Mouse (Mus musculus) liver, embryonic 14.5 days (tissue): ENCODE data around the gene Mef2c. TPM values are rescaled to one million over a fixed set of nuclear protein-coding genes. Genes with fewer than 3 reads are reported as not detected.

Source experiments
- ATAC-seq: fragments of 200-750 bp; cut with Nextera tagmentation; 2 replicates; pipeline ENCODE4 v1.8.0; 2017; ENCODE audit warnings: moderate number of reproducible peaks, mild to moderate bottlenecking, moderate library complexity; ENCODE audit not compliant: insufficient read depth
- DNase-seq, 3 experiments: peaks; one replicate each; pipeline ENCODE4 v3.0.0-alpha.2; 2012 to 2013; ENCODE audit warnings: low read depth in 3 of 3, low spot score in 3 of 3
- H3K27ac ChIP-seq: fragments of 300-500 bp; sonication (generic); 2 replicates; pipeline ENCODE4 v1.5.1; 2014; ENCODE audit warnings: moderate library complexity, mild to moderate bottlenecking, control low read depth, inconsistent platforms
- H3K27me3 ChIP-seq: fragments of 300-500 bp; sonication (generic); 2 replicates; pipeline ENCODE4 v1.6.1; 2014; ENCODE audit warnings: mild to moderate bottlenecking, low read length, moderate library complexity; ENCODE audit not compliant: control insufficient read depth, insufficient read depth
- H3K36me3 ChIP-seq: fragments of 300-500 bp; sonication (generic); replicated peaks from 2 replicates; pipeline ENCODE4 v1.6.1; 2014; ENCODE audit warnings: low read depth; ENCODE audit not compliant: control insufficient read depth, insufficient read depth
- H3K4me1 ChIP-seq, 2 experiments: fragments of 200-500 bp in 1 of 2; fragments of 300-500 bp in 1 of 2; sonication (generic) in 1 of 2; replicated peaks; 2 replicates each; pipeline ENCODE4 v1.6.1; 2012 to 2014; ENCODE audit warnings: antibody characterized with exemption in 1 of 2, inconsistent platforms in 1 of 2, low read length in 1 of 2; ENCODE audit not compliant: control insufficient read depth in 2 of 2, insufficient read depth in 2 of 2
- H3K4me2 ChIP-seq: fragments of 300-500 bp; sonication (generic); 2 replicates; pipeline ENCODE4 v1.6.1; 2014; ENCODE audit warnings: low read depth, mild to moderate bottlenecking, control low read depth, moderate library complexity
- H3K4me3 ChIP-seq, 2 experiments: fragments of 200-500 bp in 1 of 2; fragments of 300-500 bp in 1 of 2; sonication (generic) in 1 of 2; 2 replicates each; pipeline ENCODE4 v1.5.1; 2012 to 2014; ENCODE audit warnings: low read depth in 2 of 2, low read length in 2 of 2, mild to moderate bottlenecking in 2 of 2, control low read depth in 1 of 2, inconsistent platforms in 1 of 2, moderate library complexity in 1 of 2; ENCODE audit not compliant: insufficient read depth in 1 of 2
- H3K9ac ChIP-seq: fragments of 300-500 bp; sonication (generic); replicated peaks from 2 replicates; pipeline ENCODE4 v1.6.1; 2014; ENCODE audit warnings: mild to moderate bottlenecking, control low read depth, moderate library complexity
- H3K9me3 ChIP-seq: fragments of 300-500 bp; sonication (generic); 2 replicates; pipeline ENCODE4 v1.6.1; 2016; ENCODE audit warnings: low read length, mixed read lengths; ENCODE audit not compliant: control insufficient read depth
- CTCF ChIP-seq: IDR thresholded peaks from 2 replicates; pipeline ENCODE4 v1.5.1; 2016; ENCODE audit warnings: antibody characterized with exemption, low read depth, control low read depth
- EP300 ChIP-seq: IDR thresholded peaks from 2 replicates; pipeline ENCODE4 v1.6.1; 2016; ENCODE audit warnings: antibody characterized with exemption, low read depth
- whole genome bisulfite sequencing: fragments of 180-500 bp; shearing (Covaris S2); extraction: QIAGEN DNeasy Blood & Tissue Kit; methylation state at CpG from one replicate; pipeline ENCODE4 v1.1.7; 2014; ENCODE audit not compliant: insufficient replicate concordance; 5-methylcytosine and 5-hydroxymethylcytosine counted together
- polyA plus RNA-seq, 2 experiments: library from polyadenylated mRNA; depleted of rRNA in 1 of 2; stranded (reverse) in 1 of 2; unstranded in 1 of 2; fragments of >200 nt; fragmentation: Nextera tagmentation in 1 of 2; extraction: Ambion mirVana in 1 of 2; gene quantifications; 2 replicates each; pipeline versions ENCODE4 v1.2.1 to v1.2.3; 2012 to 2014

Mef2c gene
- polyA plus RNA-seq, 2 experiments, result 3.2 to 8.7 TPM

- TF ChIP-seq CTCF (no peak), EP300 (no peak)
- ATAC-seq (no peak), DNase-seq (no peak)
- WGBS, result 54% methylated on average over 3 of the region's 3 CpGs
- Histone ChIP-seq H3K4me3 (no peak overlapping the region), H3K9ac (no peak overlapping the region), H3K36me3 (no peaks in the 10 kb centered on the region), H3K27me3 (no peaks in the 10 kb centered on the region), H3K9me3 (no peaks in the 10 kb centered on the region), H3K4me2 (no peak overlapping the region), H3K27ac (no peak overlapping the region), H3K4me1 (no peaks in the 10 kb centered on the region)
These were observed 100.5 kb downstream of the Mef2c start for GRCm38 (mm10) chr13:83604320-83604719.

GRCm38 (mm10) chr13:83604785-83605184 is 101.0 kb downstream of the Mef2c start:
- H3K27ac ChIP-seq, result no peak overlapping the region
- no peaks in the 10 kb centered on the region for H3K4me1 ChIP-seq
- ATAC-seq (no peak), DNase-seq (no peak)
- no peak for TF ChIP-seq EP300
- TF ChIP-seq CTCF, result no peak
- H3K27me3 ChIP-seq, result no peaks in the 10 kb centered on the region
- H3K4me3 ChIP-seq, result no peak overlapping the region
- H3K9me3 ChIP-seq, result no peaks in the 10 kb centered on the region
- H3K36me3 ChIP-seq, result no peaks in the 10 kb centered on the region
- WGBS, result 74% methylated on average over 4 of the region's 4 CpGs
- H3K9ac ChIP-seq, result no peak overlapping the region
- H3K4me2 ChIP-seq, result no peak overlapping the region

- WGBS, result 48% methylated on average over 4 of the region's 4 CpGs
- Histone ChIP-seq H3K4me3 (no peak overlapping the region), H3K4me1 (peaks cover 0 to 6% of the 10 kb centered on the region in 2 experiments; a peak in 1 of 4 replicates), H3K27me3 (no peaks in the 10 kb centered on the region), H3K36me3 (no peaks in the 10 kb centered on the region), H3K9me3 (no peaks in the 10 kb centered on the region), H3K4me2 (no peak overlapping the region), H3K27ac (no peak overlapping the region), H3K9ac (no peak overlapping the region)
- DNase-seq (no peak), ATAC-seq (no peak)
- no peak for TF ChIP-seq CTCF
- no peak for TF ChIP-seq EP300
These were observed 104.2 kb downstream of the Mef2c start for GRCm38 (mm10) chr13:83607883-83608581.

- H3K9me3 ChIP-seq, result no peaks in the 10 kb centered on the region
- H3K4me2 ChIP-seq, result no peak overlapping the region
- no peaks in the 10 kb centered on the region for H3K27me3 ChIP-seq
- TF ChIP-seq EP300 (no peak), CTCF (no peak)
- ATAC-seq (peak; percentile 26; the same call in 1 of the 2 replicates), DNase-seq (peak in 2 of 3 experiments; percentile 17 to 49)
- no peak overlapping the region for H3K4me3 ChIP-seq
- no peak overlapping the region for H3K27ac ChIP-seq
- no peak overlapping the region for H3K9ac ChIP-seq
- peaks cover 0 to 6% of the 10 kb centered on the region in 2 experiments; a peak in 1 of 4 replicates for H3K4me1 ChIP-seq
- no peaks in the 10 kb centered on the region for H3K36me3 ChIP-seq
- WGBS, result 36% methylated on average over 3 of the region's 3 CpGs
These were observed 105.2 kb downstream of the Mef2c start for GRCm38 (mm10) chr13:83608851-83609516.

GRCm38 (mm10) chr13:83609517-83609878 is 105.7 kb downstream of the Mef2c start:
- no peaks in the 10 kb centered on the region for H3K27me3 ChIP-seq
- H3K36me3 ChIP-seq, result no peaks in the 10 kb centered on the region
- no peak overlapping the region for H3K9ac ChIP-seq
- WGBS, result 37% methylated on average over 3 of the region's 3 CpGs
- no peak for ATAC-seq
- no peak overlapping the region for H3K4me3 ChIP-seq
- H3K9me3 ChIP-seq, result no peaks in the 10 kb centered on the region
- H3K4me2 ChIP-seq, result no peak overlapping the region
- TF ChIP-seq CTCF, result no peak
- no peak for TF ChIP-seq EP300
- no peak for DNase-seq
- no peak overlapping the region for H3K27ac ChIP-seq
- H3K4me1 ChIP-seq, result peaks cover 0 to 6% of the 10 kb centered on the region in 2 experiments; a peak in 1 of 4 replicates
